Mouse (Mus musculus): ENCODE data around the gene Nol9.

The Nol9 gene

DNA sequence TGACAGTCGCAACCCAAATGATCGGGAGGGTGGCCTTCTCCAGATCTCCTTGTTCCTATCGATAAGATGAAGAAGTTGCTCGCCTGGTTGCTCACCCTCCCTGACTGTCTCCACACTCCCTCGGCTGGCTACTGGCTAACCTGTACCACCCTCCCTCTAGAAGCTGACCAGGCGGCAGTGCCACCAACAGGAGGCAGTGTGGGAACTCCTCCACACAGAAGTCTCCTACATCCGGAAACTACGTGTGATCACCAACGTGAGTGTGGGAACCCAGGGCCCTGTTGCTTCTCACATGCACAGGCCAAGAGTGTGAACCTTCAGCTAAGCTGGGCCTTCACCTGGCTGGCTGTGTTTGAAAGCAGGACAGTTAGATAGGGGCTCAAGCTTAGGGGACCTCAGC, 67.6 kb downstream of the Nol9 start:
- ChIA-PET POLR2A (interaction anchor here in 3 of 4 experiments (0.6 to 9.1 kb wide), 21 partner anchors 8 to 79 kb away, joined by 3 to 98 read pairs (median 5); partner anchors contain the start of genes Tnfrsf25 (in 2 of the 3) and Zbtb48 (in 1 of the 3)), CTCF (interaction anchor here (0.7 to 4.4 kb wide), 31 partner anchors 8 to 256 kb away, joined by 3 to 70 read pairs (median 6); partner anchors contain the start of genes Tnfrsf25 (in 3 of the 4), Nol9 (in 1 of the 4), Rnf207 (in 1 of the 4) and Tas1r1 (in 1 of the 4))

- POLR2A ChIA-PET: interaction anchor here (0.6 to 9.1 kb wide), 28 partner anchors 9 to 184 kb away, joined by 3 to 98 read pairs (median 5); partner anchors contain the start of genes Tnfrsf25 (in 2 of the 4), Acot7 (in 1 of the 4), Hes3 (in 1 of the 4) and Plekhg5 (in 1 of the 4)
- CTCF ChIA-PET: interaction anchor here (0.5 to 4.4 kb wide), 39 partner anchors 8 to 257 kb away, joined by 3 to 70 read pairs (median 5); partner anchors contain the start of genes Tnfrsf25 (in 2 of the 4), Nol9 (in 1 of the 4), Phf13 (in 1 of the 4) and Rnf207 (in 1 of the 4)
Observed at GRCm38 (mm10) chr4:152107493-152107892, 68.4 kb downstream of the Nol9 start.

- POLR2A ChIA-PET: interaction anchor here (0.6 to 9.1 kb wide), 32 partner anchors 10 to 233 kb away, joined by 3 to 98 read pairs (median 4); partner anchors contain the start of genes Tnfrsf25 (in 2 of the 4), Acot7 (in 1 of the 4), Hes3 (in 1 of the 4) and Phf13 (in 1 of the 4)
Observed at GRCm38 (mm10) chr4:152107971-152108509, 68.9 kb downstream of the Nol9 start.

GRCm38 (mm10) chr4:152108673-152109072, 69.6 kb downstream of the Nol9 start:
- POLR2A ChIA-PET: interaction anchor here in 3 of 4 experiments (0.7 to 9.1 kb wide), 15 partner anchors 10 to 142 kb away, joined by 3 to 98 read pairs (median 7); partner anchors contain the start of genes Tnfrsf25 (in 2 of the 3), Phf13 (in 1 of the 3) and Plekhg5 (in 1 of the 3)
- CTCF ChIA-PET: interaction anchor here in 3 of 4 experiments (0.6 to 4.4 kb wide), 17 partner anchors 10 to 136 kb away, joined by 3 to 70 read pairs (median 10); partner anchors contain the start of gene Tnfrsf25 (in 1 of the 3)

More at GRCm38 (mm10) chr4:152107971-152108509, 68.9 kb downstream of the Nol9 start:
- CTCF ChIA-PET: interaction anchor here (0.5 to 4.4 kb wide), 33 partner anchors 8 to 168 kb away, joined by 3 to 70 read pairs (median 5); partner anchors contain the start of genes Klhl21 (in 1 of the 4), Nol9 (in 1 of the 4), Phf13 (in 1 of the 4) and Tnfrsf25 (in 1 of the 4)

GRCm38 (mm10) chr4:152109509-152109908, 70.4 kb downstream of the Nol9 start:
- ChIA-PET POLR2A (interaction anchor here in 2 of 4 experiments (0.6 to 9.1 kb wide), 4 partner anchors 9 to 24 kb away, joined by 3 to 98 read pairs (median 48); partner anchors contain the start of gene Tnfrsf25 (in 2 of the 2)), CTCF (interaction anchor here in 3 of 4 experiments (0.6 to 4.1 kb wide), 3 partner anchors 10 to 56 kb away, joined by 3 to 70 read pairs (median 3); partner anchors contain the start of gene Tnfrsf25 (in 1 of the 3))

DNA sequence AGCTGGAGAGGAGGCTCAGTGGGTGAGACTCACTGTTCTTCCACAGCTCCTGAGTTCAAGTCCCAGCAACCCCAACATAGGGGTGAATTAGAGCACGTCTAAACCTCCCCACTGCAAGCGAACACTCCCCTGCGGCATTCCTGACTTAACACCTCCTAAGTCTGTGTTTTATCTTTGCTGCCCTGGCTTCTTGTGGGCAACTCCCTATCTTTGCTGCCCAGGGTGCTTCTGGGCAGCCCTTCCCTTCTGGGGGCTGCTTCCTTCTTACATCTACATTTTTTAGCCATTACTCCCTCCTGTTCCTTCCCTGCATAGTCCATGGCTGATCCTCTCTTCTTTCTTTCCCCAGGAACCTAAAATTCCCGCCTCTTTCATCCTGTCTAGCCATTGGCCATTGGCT, 71.6 kb downstream of the Nol9 start:
- POLR2A ChIA-PET: no interaction called here

More for the DNA sequence above, 71.6 kb downstream of the Nol9 start:
- CTCF ChIA-PET: interaction anchor here in 1 of 4 experiments (1.2 kb wide), 1 partner anchor 20 kb away, joined by 3 read pairs; no protein-coding TSS in a partner anchor

All from embryonic stem cell, embryonic (primary cell).